Comparison of ENCODE assay signal across 14 mouse cellular contexts in genomic region chr9:5922526-5922925, GRCm38 (mm10).
"Had no signal": no experiment of that assay in that cellular context is flagged by ENCODE, and none has a peak within 500 bp of the region (broad histone marks: within the 10 kb centered on the region; RNA-seq: fewer than 3 reads in every experiment).

No protein-coding gene starts in this region.

- DNase-seq: cerebellum, adult 9-11 months; cerebellum, postnatal 10 days; cerebellum, postnatal 14 days; cerebellum, postnatal 25 days; cerebellum, postnatal 36 days; embryo, embryonic 11 days; forebrain, postnatal 0 days; gastrocnemius, adult 2 months; gastrocnemius, postnatal 10 days; gastrocnemius, postnatal 14 days; gastrocnemius, postnatal 25 days; gastrocnemius, postnatal 36 days; heart, adult 18-20 months; heart, adult 2 months had no signal
